Mouse (Mus musculus): Measurements from ENCODE around the gene Fgfrl1.

- TF ChIP-seq CTCF (IDR thresholded peaks at IDR 0.05) (no peak), EP300 (IDR thresholded peaks at IDR 0.05) (no peak)
Measured at GRCm38 (mm10) chr5:108703754-108704626, 11.8 kb downstream of the Fgfrl1 start.

Measured in lung, postnatal 0 days (tissue).